Mouse (Mus musculus) embryonic facial prominence, embryonic 11.5 days (tissue): ENCODE results near the gene Rora. TPM values are rescaled to one million over a fixed set of nuclear protein-coding genes. Genes with fewer than 3 reads are reported as not detected.
A peak's percentile ranks its signal among the peaks of the same experiment; 100 is the strongest.

ENCODE experiments used
- ATAC-seq: fragments of 200-750 bp; cut with Nextera tagmentation; replicated peaks from 2 replicates; pipeline ENCODE4 v1.8.0; 2017; ENCODE audit warnings: low read depth; ENCODE audit not compliant: insufficient number of reproducible peaks, low FRiP score, low TSS enrichment
- DNase-seq: peaks from one replicate; pipeline ENCODE4 v3.0.0-alpha.2; 2015; ENCODE audit warnings: low spot score
- H3K27ac ChIP-seq: fragments of 300-500 bp; sonication (generic); replicated peaks from 2 replicates; pipeline ENCODE4 v1.5.1; 2014; ENCODE audit warnings: mild to moderate bottlenecking, low read depth, low read length, control low read depth
- H3K27me3 ChIP-seq: fragments of 300-500 bp; sonication (generic); 2 replicates; pipeline ENCODE4 v1.6.1; 2014; ENCODE audit warnings: mild to moderate bottlenecking, low read length, moderate library complexity, mixed read lengths; ENCODE audit not compliant: control insufficient read depth, insufficient read depth
- H3K36me3 ChIP-seq: fragments of 300-500 bp; sonication (generic); replicated peaks from 2 replicates; pipeline ENCODE4 v1.6.1; 2014; ENCODE audit warnings: low read depth, mild to moderate bottlenecking, low read length, moderate library complexity, mixed read lengths; ENCODE audit not compliant: control insufficient read depth, insufficient read depth
- H3K4me1 ChIP-seq: fragments of 300-500 bp; sonication (generic); 2 replicates; pipeline ENCODE4 v1.6.1; 2014; ENCODE audit warnings: low read length, mixed read lengths; ENCODE audit not compliant: control insufficient read depth, insufficient read depth
- H3K4me2 ChIP-seq: fragments of 300-500 bp; sonication (generic); 2 replicates; pipeline ENCODE4 v1.6.1; 2014; ENCODE audit warnings: low read depth, mild to moderate bottlenecking, control low read depth, low read length, moderate library complexity
- H3K4me3 ChIP-seq: fragments of 300-500 bp; sonication (generic); 2 replicates; pipeline ENCODE4 v1.5.1; 2014; ENCODE audit warnings: low read depth, low read length, control low read depth
- H3K9ac ChIP-seq: fragments of 300-500 bp; sonication (generic); replicated peaks from 2 replicates; pipeline ENCODE4 v1.6.1; 2014; ENCODE audit warnings: mild to moderate bottlenecking, control low read depth, low read length
- H3K9me3 ChIP-seq: fragments of 300-500 bp; sonication (generic); replicated peaks from 2 replicates; pipeline ENCODE4 v1.6.1; 2016; ENCODE audit warnings: mild to moderate bottlenecking, low read length, inconsistent platforms, mixed read lengths; ENCODE audit not compliant: control insufficient read depth
- WGBS: fragments of 180-500 bp; shearing (Covaris S2); extraction: QIAGEN DNeasy Blood & Tissue Kit; methylation state at CpG from one replicate; pipeline ENCODE4 v1.1.7; 2014; 5-methylcytosine and 5-hydroxymethylcytosine counted together
- polyA plus RNA-seq: library from polyadenylated mRNA; unstranded; fragments of >200 nt; fragmentation: Nextera tagmentation; extraction: Ambion mirVana; gene quantifications from 2 replicates; pipeline ENCODE4 v1.2.1, GENCODE M21; 2014

Gene Rora
- polyA plus RNA-seq, 1 experiment from 2014 or later: 5.7 TPM

DNA sequence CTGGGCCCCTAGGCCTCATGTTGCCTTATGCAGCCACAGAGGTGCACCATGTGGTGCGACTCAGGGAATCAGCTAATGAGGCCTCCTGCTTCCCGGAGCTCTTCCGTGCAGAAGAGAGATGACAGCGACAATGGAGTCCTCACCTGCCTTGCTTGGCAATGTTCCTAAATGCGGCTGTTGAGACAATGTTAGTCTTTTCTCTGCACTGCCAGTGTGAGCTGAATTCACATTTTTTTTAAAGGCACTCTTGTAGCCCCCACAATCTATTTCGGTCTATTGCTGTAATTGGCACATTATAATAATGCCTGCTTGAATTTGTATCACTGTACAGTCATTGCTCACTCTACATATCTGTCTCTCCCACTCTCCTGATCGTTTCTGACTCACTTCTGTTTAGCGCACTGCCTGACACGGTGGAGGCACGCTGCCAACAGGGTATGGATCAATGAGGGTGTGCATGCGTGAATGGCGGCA, 269.6 kb downstream of the Rora start:
- Histone ChIP-seq H3K4me1 (no peaks in the 10 kb centered on the region), H3K4me2 (no peak overlapping the region), H3K9me3 (no peaks in the 10 kb centered on the region), H3K9ac (no peak overlapping the region), H3K27me3 (no peaks in the 10 kb centered on the region), H3K36me3 (no peaks in the 10 kb centered on the region), H3K27ac (no peak overlapping the region), H3K4me3 (no peak overlapping the region)
- DNase-seq: no peak
- WGBS: 86% methylated on average over 12 of the region's 12 CpGs
- ATAC-seq: no peak

DNA sequence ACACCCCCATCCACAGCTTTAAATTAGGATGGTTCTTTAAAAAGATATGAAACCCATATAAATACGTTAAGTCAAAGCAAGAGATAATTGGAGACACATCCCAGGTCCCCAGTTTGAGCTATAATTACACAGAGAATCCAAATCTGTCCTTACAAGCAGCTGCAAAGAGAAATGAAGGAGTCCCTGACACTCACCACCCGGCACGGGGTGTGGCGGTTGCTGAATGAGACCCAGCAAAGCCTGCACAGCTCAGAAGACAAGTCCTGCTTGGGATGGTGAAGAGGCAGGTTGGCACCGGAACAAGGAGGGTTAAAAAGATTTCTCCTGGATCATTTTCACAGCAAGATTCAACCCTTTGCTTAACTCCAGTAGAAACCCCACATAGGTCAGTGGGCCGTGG, 272.8 kb downstream of the Rora start:
- H3K4me2 ChIP-seq: no peak overlapping the region
- H3K9me3 ChIP-seq: no peaks in the 10 kb centered on the region
- H3K27ac ChIP-seq: no peak overlapping the region
- H3K9ac ChIP-seq: no peak overlapping the region
- H3K27me3 ChIP-seq: no peaks in the 10 kb centered on the region
- no peaks in the 10 kb centered on the region for H3K4me1 ChIP-seq
- ATAC-seq: no peak
- H3K36me3 ChIP-seq: no peaks in the 10 kb centered on the region
- WGBS: 91% methylated on average over 6 of the region's 6 CpGs
- DNase-seq: no peak
- no peak overlapping the region for H3K4me3 ChIP-seq

DNA sequence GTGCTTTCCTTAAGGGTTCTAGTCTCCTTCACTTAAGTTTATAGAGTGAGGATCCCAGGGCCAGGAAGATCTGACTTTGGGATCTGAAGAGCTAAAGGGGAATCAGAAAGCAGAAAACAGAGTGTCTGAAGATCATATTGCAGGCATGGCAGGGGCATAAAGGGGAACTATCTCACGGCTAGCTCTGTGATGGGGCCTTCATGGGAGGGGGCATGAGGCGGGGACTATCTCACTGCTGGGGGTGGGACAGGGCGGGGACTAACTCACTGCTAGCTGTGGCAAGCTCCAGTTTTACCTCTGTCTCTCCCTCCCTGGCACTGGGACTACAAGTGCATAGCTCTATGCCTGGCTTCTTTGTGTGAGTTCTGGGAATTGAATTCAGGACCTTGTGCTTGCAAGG, 279.6 kb downstream of the Rora start:
- Histone ChIP-seq H3K27ac (no peak overlapping the region), H3K4me2 (no peak overlapping the region), H3K9me3 (no peaks in the 10 kb centered on the region), H3K4me1 (no peaks in the 10 kb centered on the region), H3K27me3 (no peaks in the 10 kb centered on the region), H3K9ac (no peak overlapping the region), H3K36me3 (no peaks in the 10 kb centered on the region), H3K4me3 (no peak overlapping the region)
- ATAC-seq: no peak
- DNase-seq: no peak
- WGBS: 54% methylated on average over 3 of the region's 3 CpGs

DNA sequence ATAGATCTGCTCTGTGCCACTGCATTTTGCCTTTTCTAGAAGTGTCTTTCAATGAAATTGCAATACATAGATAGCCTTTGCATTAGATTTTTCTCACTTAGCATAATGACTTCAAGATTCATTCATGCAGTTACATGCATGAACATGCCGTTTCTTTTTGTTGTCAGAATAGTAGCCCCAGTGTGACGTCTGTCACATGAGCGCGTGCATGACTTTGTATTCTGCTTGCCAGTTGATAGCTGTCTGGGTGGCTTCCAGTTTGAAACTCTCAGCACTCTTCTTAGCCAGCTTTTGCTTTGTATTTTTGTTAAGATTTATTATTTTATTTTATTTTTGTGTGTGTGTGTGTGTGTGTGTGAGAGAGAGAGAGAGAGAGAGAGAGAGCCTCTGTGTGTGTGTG, 280.7 kb downstream of the Rora start:
- no peak overlapping the region for H3K4me2 ChIP-seq
- no peaks in the 10 kb centered on the region for H3K27me3 ChIP-seq
- ATAC-seq (no peak), DNase-seq (no peak)
- 79% methylated on average over 4 of the region's 4 CpGs for WGBS
- no peaks in the 10 kb centered on the region for H3K4me1 ChIP-seq
- H3K4me3 ChIP-seq: no peak overlapping the region
- H3K36me3 ChIP-seq: no peaks in the 10 kb centered on the region
- no peaks in the 10 kb centered on the region for H3K9me3 ChIP-seq
- H3K27ac ChIP-seq: no peak overlapping the region
- H3K9ac ChIP-seq: no peak overlapping the region

DNA sequence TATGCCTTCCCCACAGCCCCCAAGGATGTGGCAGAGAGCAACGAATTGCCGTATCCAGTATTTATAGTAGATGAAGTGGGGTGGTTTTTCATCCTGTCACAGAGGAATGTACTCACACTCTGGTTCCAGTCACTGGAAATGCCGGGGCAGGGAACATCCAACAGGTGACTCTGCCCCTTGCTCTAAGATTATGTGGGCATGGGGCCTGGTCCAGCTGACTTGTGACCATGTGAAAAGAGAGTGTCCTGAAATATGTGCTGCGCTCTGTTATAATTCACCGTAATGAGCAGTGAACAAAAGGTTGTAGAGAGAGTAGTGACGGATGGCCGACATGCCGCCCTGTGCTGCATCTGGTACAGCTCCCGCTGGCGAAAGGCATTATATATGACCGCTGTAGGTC, 282.0 kb downstream of the Rora start:
- ATAC-seq (no peak), DNase-seq (no peak)
- Histone ChIP-seq H3K4me3 (no peak overlapping the region), H3K9me3 (no peaks in the 10 kb centered on the region), H3K4me1 (no peaks in the 10 kb centered on the region), H3K9ac (no peak overlapping the region), H3K27me3 (no peaks in the 10 kb centered on the region), H3K27ac (no peak overlapping the region), H3K4me2 (no peak overlapping the region), H3K36me3 (no peaks in the 10 kb centered on the region)
- 91% methylated on average over 11 of the region's 11 CpGs for WGBS

DNA sequence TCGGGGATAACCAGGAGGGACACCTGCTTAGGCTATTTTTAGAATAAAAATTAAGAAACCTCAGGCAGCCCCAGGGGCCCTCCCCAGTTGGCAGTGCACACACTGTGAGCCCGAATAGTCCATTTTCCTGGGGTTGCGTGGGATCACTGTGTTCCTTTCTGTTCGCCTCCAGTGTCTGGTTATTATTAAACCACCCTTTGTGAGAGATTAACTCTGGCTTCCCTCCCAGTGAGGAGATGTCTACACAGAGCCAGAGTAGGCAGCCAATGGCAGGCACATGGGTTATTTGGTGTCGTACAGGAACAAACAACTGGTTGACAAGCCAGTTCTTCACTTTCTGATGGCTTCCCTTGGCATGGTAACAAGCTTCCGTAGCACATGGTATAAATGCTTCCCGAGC, 287.5 kb downstream of the Rora start:
- Histone ChIP-seq H3K4me3 (no peak overlapping the region), H3K9ac (no peak overlapping the region), H3K27ac (no peak overlapping the region), H3K4me1 (no peaks in the 10 kb centered on the region), H3K27me3 (no peaks in the 10 kb centered on the region), H3K36me3 (no peaks in the 10 kb centered on the region), H3K9me3 (no peaks in the 10 kb centered on the region), H3K4me2 (no peak overlapping the region)
- WGBS: 86% methylated on average over 7 of the region's 7 CpGs
- DNase-seq: no peak
- no peak for ATAC-seq

DNA sequence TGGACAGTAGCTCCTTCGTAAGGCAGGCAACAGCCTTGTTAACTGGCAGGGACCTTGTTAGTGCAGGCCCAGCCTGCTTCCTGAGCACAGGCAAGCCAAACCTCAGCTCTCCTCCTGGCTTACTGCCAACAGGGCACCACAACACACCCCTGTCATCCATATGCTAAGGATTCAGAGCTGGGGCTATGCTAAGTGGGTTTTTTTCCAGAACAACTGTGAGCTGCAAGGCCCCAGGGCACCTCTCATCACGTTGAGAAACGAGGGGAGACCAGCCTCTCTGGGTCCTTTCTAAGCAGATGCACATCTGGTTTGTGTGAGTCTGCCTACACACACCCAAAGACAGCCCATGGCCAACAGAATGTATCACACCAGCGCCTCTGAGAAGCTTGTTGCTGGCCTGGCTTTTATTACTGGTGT, 289.0 kb downstream of the Rora start:
- Histone ChIP-seq H3K36me3 (no peaks in the 10 kb centered on the region), H3K4me3 (no peak overlapping the region), H3K27ac (no peak overlapping the region), H3K9me3 (no peaks in the 10 kb centered on the region), H3K4me1 (no peaks in the 10 kb centered on the region), H3K9ac (no peak overlapping the region), H3K4me2 (no peak overlapping the region), H3K27me3 (no peaks in the 10 kb centered on the region)
- DNase-seq (peak; percentile 62), ATAC-seq (peak; percentile 52; the same call in 1 of the 2 replicates)
- WGBS: 43% methylated on average over 4 of the region's 4 CpGs

DNA sequence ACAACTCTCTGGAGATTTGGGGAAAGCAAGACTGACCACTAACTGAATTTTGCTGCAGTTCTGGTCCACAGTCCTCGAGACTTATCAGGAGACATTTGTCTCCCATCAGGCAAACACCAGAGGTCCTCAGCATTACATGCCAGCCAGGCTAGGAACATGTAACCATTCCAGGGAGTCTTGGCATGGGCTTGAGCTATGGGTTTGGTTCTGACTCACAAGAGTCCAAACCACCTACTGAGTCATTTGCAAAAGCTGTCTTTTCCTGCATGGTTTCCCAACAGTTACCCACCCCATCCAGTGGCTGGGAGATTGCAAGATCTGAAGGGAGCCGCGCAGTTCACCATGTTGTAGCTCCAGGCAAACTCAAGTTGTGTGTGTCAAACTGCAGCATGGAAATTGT, 290.4 kb downstream of the Rora start:
- 95% methylated on average over 3 of the region's 3 CpGs for WGBS
- ATAC-seq: no peak
- Histone ChIP-seq H3K27me3 (no peaks in the 10 kb centered on the region), H3K36me3 (no peaks in the 10 kb centered on the region), H3K9ac (no peak overlapping the region), H3K4me1 (no peaks in the 10 kb centered on the region), H3K4me3 (no peak overlapping the region), H3K27ac (no peak overlapping the region), H3K4me2 (no peak overlapping the region), H3K9me3 (no peaks in the 10 kb centered on the region)
- DNase-seq: no peak
